Mouse (Mus musculus) cortical plate, adult 2 months (tissue): ENCODE measurements at regions not wholly inside any gene's neighbourhood (a gene's known extent, or its start where the extent isn't known, plus 50 kb on each side); places are given as distances from the start of the nearest gene placed in this dataset.

Source experiments
- CTCF ChIP-seq: fragments of 200-500 bp; IDR thresholded peaks from 2 replicates; pipeline ENCODE4 v1.5.1; 2011; ENCODE audit warnings: mild to moderate bottlenecking, control low read depth, low read length; ENCODE audit not compliant: insufficient read depth; ENCODE audit errors: extremely low read depth
- POLR2A ChIP-seq: fragments of 200-500 bp; IDR thresholded peaks from 2 replicates; pipeline ENCODE4 v1.6.1; 2011; ENCODE audit warnings: mild to moderate bottlenecking, low read length, control low read depth; ENCODE audit not compliant: insufficient read depth; ENCODE audit errors: extremely low read depth

DNA sequence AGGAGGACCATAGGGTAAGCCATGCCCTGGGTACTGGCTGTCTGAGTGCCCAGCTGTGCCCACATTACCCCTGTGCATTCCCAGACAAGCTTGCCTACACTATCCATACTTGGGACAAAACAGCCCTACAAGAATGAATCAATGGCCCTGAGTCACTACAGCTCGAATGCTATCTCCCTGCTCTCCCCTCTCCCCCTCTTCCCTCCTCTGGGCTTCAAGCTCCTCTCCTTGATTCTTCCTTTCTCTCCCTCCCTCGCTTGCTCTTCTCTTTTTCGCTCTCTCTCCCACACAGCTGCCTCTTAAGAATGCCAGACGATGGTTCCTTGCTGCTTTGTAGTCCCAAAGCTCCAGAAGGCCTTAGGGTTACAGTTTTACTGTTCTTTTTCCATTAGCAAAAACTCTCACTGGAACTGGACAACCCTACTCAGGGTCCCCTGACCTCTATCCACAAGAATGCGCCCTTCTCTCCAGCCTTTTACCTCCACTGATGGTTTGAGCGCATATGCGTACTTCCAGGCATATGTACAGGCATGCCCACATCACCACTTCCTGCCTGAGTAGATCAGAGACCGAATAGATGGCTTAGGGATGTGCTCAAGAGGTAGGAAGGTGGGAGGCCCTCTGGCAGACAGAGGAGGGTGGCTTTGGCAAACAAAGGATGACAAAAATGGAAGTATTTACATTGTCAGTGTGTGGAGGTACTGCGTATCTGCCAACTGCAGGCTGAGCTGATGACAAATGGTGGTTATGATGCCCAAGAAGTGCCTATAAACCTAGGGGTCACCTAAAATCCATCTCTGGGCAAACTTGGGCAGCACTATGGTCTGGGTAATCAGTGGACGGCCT is 51.9 kb upstream of the Insyn1 start:
- TF ChIP-seq POLR2A (no peak), CTCF (no peak)
